Mouse (Mus musculus) spleen, postnatal 36 days (tissue): ENCODE measurements around the gene Acacb.

Experiments
- DNase-seq, 2 experiments: peaks; one replicate each; pipeline ENCODE4 v3.0.0; 2022; ENCODE audit warnings: low spot score in 2 of 2, mixed read lengths in 1 of 2

The Acacb gene

GRCm38 (mm10) chr5:114146028-114146888 lies at the start of gene Acacb:
Gene Acacb (plus strand): TSS chr5:114146535.
- DNase-seq, result no peak

GRCm38 (mm10) chr5:114099709-114100389 lies 46.5 kb upstream of the Acacb start:
- peak; percentile 76 for DNase-seq

- DNase-seq, result no peak
Observed at GRCm38 (mm10) chr5:114100390-114101099, 45.8 kb upstream of the Acacb start.

GRCm38 (mm10) chr5:114101873-114102272 lies 44.5 kb upstream of the Acacb start:
- no peak for DNase-seq

- DNase-seq, result no peak
Observed at GRCm38 (mm10) chr5:114102807-114103206, 43.5 kb upstream of the Acacb start.

- no peak for DNase-seq
Observed at GRCm38 (mm10) chr5:114106391-114106935, 39.9 kb upstream of the Acacb start.

- no peak for DNase-seq
Observed at GRCm38 (mm10) chr5:114113334-114113733, 33.0 kb upstream of the Acacb start.

GRCm38 (mm10) chr5:114115030-114115429 lies 31.3 kb upstream of the Acacb start:
- no peak for DNase-seq

GRCm38 (mm10) chr5:114116586-114116985 lies 29.7 kb upstream of the Acacb start:
- DNase-seq, result no peak

GRCm38 (mm10) chr5:114119806-114120205 lies 26.5 kb upstream of the Acacb start:
- no peak for DNase-seq

- no peak for DNase-seq
Observed at GRCm38 (mm10) chr5:114126008-114126407, 20.3 kb upstream of the Acacb start.

GRCm38 (mm10) chr5:114126499-114127244 lies 19.7 kb upstream of the Acacb start:
- no peak for DNase-seq

- peak; percentile 75 to 78 for DNase-seq
Observed at GRCm38 (mm10) chr5:114127374-114128349, 18.7 kb upstream of the Acacb start, which contains the start of gene Alkbh2. Gene Alkbh2 (minus strand): TSS chr5:114128218.

- no peak for DNase-seq
Observed at GRCm38 (mm10) chr5:114129550-114130210, 16.7 kb upstream of the Acacb start.

- peak; percentile 60 to 61 for DNase-seq
Observed at GRCm38 (mm10) chr5:114130211-114130605, 16.1 kb upstream of the Acacb start, which contains the start of gene Ung. Gene Ung (plus strand): TSS chr5:114130386.

- DNase-seq, result peak; percentile 90
Observed at GRCm38 (mm10) chr5:114130698-114131520, 15.4 kb upstream of the Acacb start.

GRCm38 (mm10) chr5:114131521-114131840 lies 14.9 kb upstream of the Acacb start:
- peak; percentile 54 to 65 for DNase-seq

GRCm38 (mm10) chr5:114132841-114133240 lies 13.5 kb upstream of the Acacb start:
- no peak for DNase-seq
